Mouse (Mus musculus): ENCODE data around the gene Cdkn2aipnl.

Gene Cdkn2aipnl

GRCm38 (mm10) chr11:52011011-52011410 is 43.5 kb downstream of the Cdkn2aipnl start:
- DNase-seq = no peak

- no peak for DNase-seq
Measured at GRCm38 (mm10) chr11:52011541-52011940, 44.1 kb downstream of the Cdkn2aipnl start.

DNA sequence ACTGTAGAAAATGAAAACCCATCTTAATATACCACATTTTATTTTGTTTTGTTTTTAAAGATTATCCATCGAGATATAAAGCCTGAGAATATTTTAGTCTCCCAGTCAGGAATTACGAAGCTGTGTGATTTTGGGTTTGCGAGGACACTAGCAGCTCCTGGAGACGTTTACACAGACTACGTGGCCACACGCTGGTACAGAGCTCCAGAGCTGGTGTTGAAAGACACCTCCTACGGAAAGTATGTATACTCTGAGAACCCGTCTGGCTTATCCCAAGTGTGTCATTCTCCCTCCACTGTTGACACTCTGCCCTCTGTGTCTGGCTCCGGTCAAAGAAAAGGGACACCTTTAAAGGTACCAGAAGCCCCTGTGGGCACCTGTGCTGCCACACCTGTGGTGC is 50.8 kb downstream of the Cdkn2aipnl start:
- no peak for DNase-seq
